Mouse (Mus musculus) neural tube, embryonic 12.5 days (tissue): ENCODE data around the gene Bdkrb1. TPM values are rescaled to one million over a fixed set of nuclear protein-coding genes. Genes with fewer than 3 reads are reported as not detected.

Experiments
- ATAC-seq: fragments of 200-750 bp; cut with Nextera tagmentation; 2 replicates; pipeline ENCODE4 v1.8.0; 2017; ENCODE audit warnings: low read depth, mild to moderate bottlenecking, moderate TSS enrichment, moderate library complexity; ENCODE audit not compliant: low FRiP score
- H3K27ac ChIP-seq: fragments of 300-500 bp; sonication (generic); 2 replicates; pipeline ENCODE4 v1.5.1; 2016
- H3K27me3 ChIP-seq: fragments of 300-500 bp; sonication (generic); replicated peaks from 2 replicates; pipeline ENCODE4 v1.6.1; 2016; ENCODE audit warnings: mild to moderate bottlenecking
- H3K36me3 ChIP-seq: fragments of 300-500 bp; sonication (generic); 2 replicates; pipeline ENCODE4 v1.6.1; 2016; ENCODE audit warnings: mild to moderate bottlenecking
- H3K4me1 ChIP-seq: fragments of 300-500 bp; sonication (generic); 2 replicates; pipeline ENCODE4 v1.6.1; 2016
- H3K4me2 ChIP-seq: fragments of 300-500 bp; sonication (generic); replicated peaks from 2 replicates; pipeline ENCODE4 v1.6.1; 2016; ENCODE audit warnings: mild to moderate bottlenecking
- H3K4me3 ChIP-seq: fragments of 300-500 bp; sonication (generic); 2 replicates; pipeline ENCODE4 v1.5.1; 2016
- H3K9ac ChIP-seq: fragments of 300-500 bp; sonication (generic); 2 replicates; pipeline ENCODE4 v1.6.1; 2016; ENCODE audit warnings: mild to moderate bottlenecking
- H3K9me3 ChIP-seq: fragments of 300-500 bp; sonication (generic); 2 replicates; pipeline ENCODE4 v1.6.1; 2016; ENCODE audit warnings: mild to moderate bottlenecking
- WGBS: fragments of 180-500 bp; shearing (Covaris S2); methylation state at CpG from one replicate; pipeline ENCODE4 v1.1.7; 2016; 5-methylcytosine and 5-hydroxymethylcytosine counted together
- polyA plus RNA-seq: library from polyadenylated mRNA; unstranded; fragments of >200 nt; fragmentation: Nextera tagmentation; extraction: Ambion mirVana; gene quantifications from 2 replicates; pipeline ENCODE4 v1.2.1, GENCODE M21; 2016

Bdkrb1 gene
- polyA plus RNA-seq, 1 experiment from 2014 or later = not detected

DNA sequence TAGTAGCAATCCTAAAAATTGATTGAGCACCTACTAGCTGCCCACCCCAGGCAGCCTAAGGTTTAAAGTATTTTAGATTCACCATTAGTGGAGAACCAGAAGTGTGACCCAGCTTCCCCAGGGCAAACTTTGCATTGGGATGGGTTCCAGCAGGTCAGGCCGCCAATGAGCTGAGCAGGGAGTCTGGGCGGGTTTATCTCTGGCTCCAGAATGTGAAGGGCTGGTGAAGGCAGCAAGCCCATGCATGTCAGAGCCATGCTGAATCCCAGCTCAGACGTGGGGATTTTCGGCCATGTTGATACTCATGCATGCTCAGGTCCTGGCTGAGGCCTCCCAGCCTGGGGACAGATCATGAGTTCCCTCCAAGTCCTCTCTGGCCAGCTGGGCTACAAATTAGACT, 28.5 kb upstream of the Bdkrb1 start:
- no peak overlapping the region for H3K9ac ChIP-seq
- H3K4me3 ChIP-seq = no peak overlapping the region
- H3K4me1 ChIP-seq = no peaks in the 10 kb centered on the region
- no peak overlapping the region for H3K4me2 ChIP-seq
- no peaks in the 10 kb centered on the region for H3K9me3 ChIP-seq
- 91% methylated on average over 4 of the region's 4 CpGs for WGBS
- ATAC-seq = no peak
- no peaks in the 10 kb centered on the region for H3K27me3 ChIP-seq
- no peak overlapping the region for H3K27ac ChIP-seq
- H3K36me3 ChIP-seq = no peaks in the 10 kb centered on the region

- Histone ChIP-seq H3K4me1 (peaks cover 11% of the 10 kb centered on the region; the same call in 1 of the 2 replicates), H3K27ac (no peak overlapping the region), H3K4me3 (no peak overlapping the region), H3K9ac (no peak overlapping the region), H3K27me3 (no peaks in the 10 kb centered on the region), H3K4me2 (no peak overlapping the region), H3K9me3 (no peaks in the 10 kb centered on the region), H3K36me3 (no peaks in the 10 kb centered on the region)
- no peak for ATAC-seq
- WGBS = 84% methylated on average over 17 of the region's 17 CpGs
These were observed 22.4 kb upstream of the Bdkrb1 start for GRCm38 (mm10) chr12:105580490-105580889.

DNA sequence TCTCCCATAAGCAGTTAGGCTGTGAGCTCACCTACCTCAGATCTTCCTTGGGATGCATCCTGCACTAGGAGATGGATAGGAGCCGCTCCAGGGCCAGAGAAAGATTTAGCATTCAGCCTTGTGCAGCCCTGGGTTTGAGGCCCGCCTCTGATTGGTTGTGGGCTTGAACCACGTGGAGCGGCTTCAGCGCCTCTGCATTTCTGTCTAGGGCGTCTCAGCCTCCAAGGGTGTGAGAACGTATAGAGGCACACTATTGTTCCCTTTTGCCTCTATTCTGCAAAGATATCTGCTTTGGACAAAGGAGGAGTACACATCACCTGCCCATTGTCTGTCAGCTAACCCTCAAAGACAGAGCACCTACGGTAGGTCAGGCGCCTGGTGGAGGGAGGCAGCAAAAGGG, 20.4 kb upstream of the Bdkrb1 start:
- H3K9ac ChIP-seq = no peak overlapping the region
- H3K27ac ChIP-seq = no peak overlapping the region
- no peak overlapping the region for H3K4me2 ChIP-seq
- peaks cover 11% of the 10 kb centered on the region; the same call in 1 of the 2 replicates for H3K4me1 ChIP-seq
- 65% methylated on average over 9 of the region's 9 CpGs for WGBS
- H3K36me3 ChIP-seq = no peaks in the 10 kb centered on the region
- H3K27me3 ChIP-seq = no peaks in the 10 kb centered on the region
- ATAC-seq = no peak
- H3K4me3 ChIP-seq = no peak overlapping the region
- H3K9me3 ChIP-seq = no peaks in the 10 kb centered on the region

DNA sequence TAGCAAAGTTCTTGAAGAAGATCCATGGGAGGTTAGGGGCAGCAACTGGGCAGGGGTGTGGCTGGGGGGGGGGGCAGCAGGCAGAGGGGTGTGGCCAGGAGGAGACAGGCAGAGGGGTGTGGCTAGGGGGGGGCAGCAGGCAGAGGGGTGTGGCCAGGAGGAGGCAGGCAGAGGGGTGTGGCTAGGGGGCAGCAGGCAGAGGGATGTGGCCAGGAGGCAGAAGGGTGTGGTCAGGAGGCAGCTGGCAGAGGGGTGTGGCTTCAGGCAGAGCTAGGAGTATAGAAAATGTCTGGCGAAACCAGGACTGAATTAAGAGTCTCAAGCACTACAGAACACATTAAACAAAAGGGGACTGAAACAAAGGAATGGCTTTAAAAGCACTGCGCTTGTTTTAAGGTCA, 19.4 kb upstream of the Bdkrb1 start:
- H3K36me3 ChIP-seq = no peaks in the 10 kb centered on the region
- peak; percentile 62; the same call in 1 of the 2 replicates for ATAC-seq
- H3K4me2 ChIP-seq = no peak overlapping the region
- H3K27ac ChIP-seq = no peak overlapping the region
- H3K9ac ChIP-seq = no peak overlapping the region
- no peaks in the 10 kb centered on the region for H3K9me3 ChIP-seq
- no peak overlapping the region for H3K4me3 ChIP-seq
- peaks cover 11% of the 10 kb centered on the region; the same call in 1 of the 2 replicates for H3K4me1 ChIP-seq
- H3K27me3 ChIP-seq = no peaks in the 10 kb centered on the region
- WGBS = 20% methylated on average over 2 of the region's 2 CpGs

GRCm38 (mm10) chr12:105584851-105585250, 18.0 kb upstream of the Bdkrb1 start:
- WGBS = 18% methylated on average over 12 of the region's 12 CpGs
- Histone ChIP-seq H3K27ac (no peak overlapping the region), H3K9ac (no peak overlapping the region), H3K36me3 (no peaks in the 10 kb centered on the region), H3K4me3 (no peak overlapping the region), H3K9me3 (no peaks in the 10 kb centered on the region), H3K27me3 (no peaks in the 10 kb centered on the region), H3K4me2 (no peak overlapping the region), H3K4me1 (peaks cover 11% of the 10 kb centered on the region; the same call in 1 of the 2 replicates)
- peak; percentile 58; the same call in 1 of the 2 replicates for ATAC-seq

- WGBS = 85% methylated on average over 8 of the region's 8 CpGs
- no peaks in the 10 kb centered on the region for H3K36me3 ChIP-seq
- H3K4me1 ChIP-seq = peaks cover 11% of the 10 kb centered on the region; the same call in 1 of the 2 replicates
- H3K4me2 ChIP-seq = no peak overlapping the region
- no peaks in the 10 kb centered on the region for H3K9me3 ChIP-seq
- no peak overlapping the region for H3K9ac ChIP-seq
- H3K27ac ChIP-seq = no peak overlapping the region
- no peaks in the 10 kb centered on the region for H3K27me3 ChIP-seq
- H3K4me3 ChIP-seq = no peak overlapping the region
- no peak for ATAC-seq
These were observed 15.4 kb upstream of the Bdkrb1 start for GRCm38 (mm10) chr12:105587526-105587925.

DNA sequence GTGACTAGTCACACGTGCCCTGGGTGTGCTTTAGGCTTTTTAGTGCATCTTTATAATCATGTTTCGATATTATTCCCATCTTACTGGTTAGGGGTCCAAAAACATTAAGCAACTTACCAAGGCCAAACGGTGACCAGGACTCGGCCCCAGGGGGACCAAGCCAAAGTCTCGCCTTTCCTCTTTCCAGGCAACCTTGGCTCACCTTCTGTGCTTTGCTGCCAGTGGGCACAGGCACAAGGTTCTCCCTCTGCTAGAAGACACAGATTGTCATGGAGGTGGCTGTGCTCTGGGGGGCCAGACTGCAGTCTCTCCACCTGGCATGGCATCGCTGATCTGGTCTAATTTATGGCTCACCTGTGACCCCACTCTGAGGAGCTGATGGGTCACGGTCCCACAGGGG, 12.1 kb upstream of the Bdkrb1 start:
- no peak for ATAC-seq
- Histone ChIP-seq H3K4me3 (no peak overlapping the region), H3K9ac (no peak overlapping the region), H3K4me2 (no peak overlapping the region), H3K4me1 (no peaks in the 10 kb centered on the region), H3K36me3 (no peaks in the 10 kb centered on the region), H3K9me3 (no peaks in the 10 kb centered on the region), H3K27me3 (no peaks in the 10 kb centered on the region), H3K27ac (no peak overlapping the region)
- 81% methylated on average over 7 of the region's 7 CpGs for WGBS

DNA sequence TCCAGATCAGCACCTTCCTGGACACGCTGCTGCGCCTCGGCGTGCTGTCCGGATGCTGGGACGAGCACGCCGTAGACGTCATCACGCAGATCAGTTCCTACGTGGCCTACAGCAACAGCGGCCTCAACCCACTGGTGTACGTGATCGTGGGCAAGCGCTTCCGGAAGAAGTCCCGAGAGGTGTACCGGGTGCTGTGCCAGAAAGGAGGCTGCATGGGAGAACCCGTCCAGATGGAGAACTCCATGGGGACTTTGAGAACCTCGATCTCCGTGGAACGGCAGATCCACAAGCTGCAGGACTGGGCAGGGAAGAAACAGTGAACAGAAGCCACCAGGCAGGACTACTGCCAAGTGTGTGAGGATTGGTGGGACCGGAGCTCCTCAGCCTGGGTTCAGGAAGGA, 10.5 kb upstream of the Bdkrb1 start:
- H3K9me3 ChIP-seq = no peaks in the 10 kb centered on the region
- no peak overlapping the region for H3K9ac ChIP-seq
- no peak overlapping the region for H3K27ac ChIP-seq
- no peak overlapping the region for H3K4me2 ChIP-seq
- no peaks in the 10 kb centered on the region for H3K36me3 ChIP-seq
- ATAC-seq = no peak
- H3K4me1 ChIP-seq = no peaks in the 10 kb centered on the region
- 97% methylated on average over 23 of the region's 23 CpGs for WGBS
- no peak overlapping the region for H3K4me3 ChIP-seq
- H3K27me3 ChIP-seq = no peaks in the 10 kb centered on the region

DNA sequence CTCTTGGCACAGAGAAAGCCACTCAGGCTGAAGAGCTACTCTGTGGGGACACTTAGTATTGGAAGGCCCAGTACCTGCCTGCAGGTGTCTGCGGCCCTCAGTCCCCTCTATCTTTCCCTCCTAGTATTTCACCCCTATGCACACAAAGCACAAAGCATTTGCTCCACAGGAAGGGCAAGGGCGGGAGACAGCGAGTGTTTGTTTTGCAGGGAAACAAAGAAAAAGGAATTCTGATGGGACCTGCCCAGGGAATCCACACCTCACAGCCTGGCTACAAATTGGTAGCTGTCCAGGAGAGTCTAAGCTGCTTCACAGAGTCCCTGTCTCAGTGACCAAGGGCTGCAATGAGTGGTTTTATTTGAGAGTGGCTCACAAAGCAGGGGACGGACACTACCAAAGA, 9.4 kb upstream of the Bdkrb1 start:
- WGBS = 63% methylated on average over 4 of the region's 4 CpGs
- no peak for ATAC-seq
- H3K27me3 ChIP-seq = no peaks in the 10 kb centered on the region
- no peaks in the 10 kb centered on the region for H3K9me3 ChIP-seq
- H3K4me2 ChIP-seq = no peak overlapping the region
- H3K9ac ChIP-seq = no peak overlapping the region
- no peaks in the 10 kb centered on the region for H3K36me3 ChIP-seq
- no peak overlapping the region for H3K4me3 ChIP-seq
- no peaks in the 10 kb centered on the region for H3K4me1 ChIP-seq
- no peak overlapping the region for H3K27ac ChIP-seq

GRCm38 (mm10) chr12:105597135-105597534, 5.8 kb upstream of the Bdkrb1 start:
- 87% methylated on average over 8 of the region's 8 CpGs for WGBS
- Histone ChIP-seq H3K4me2 (no peak overlapping the region), H3K9me3 (no peaks in the 10 kb centered on the region), H3K27ac (no peak overlapping the region), H3K27me3 (no peaks in the 10 kb centered on the region), H3K4me1 (peaks cover 17% of the 10 kb centered on the region; the same call in 1 of the 2 replicates), H3K4me3 (no peak overlapping the region), H3K36me3 (no peaks in the 10 kb centered on the region), H3K9ac (no peak overlapping the region)
- ATAC-seq = no peak

DNA sequence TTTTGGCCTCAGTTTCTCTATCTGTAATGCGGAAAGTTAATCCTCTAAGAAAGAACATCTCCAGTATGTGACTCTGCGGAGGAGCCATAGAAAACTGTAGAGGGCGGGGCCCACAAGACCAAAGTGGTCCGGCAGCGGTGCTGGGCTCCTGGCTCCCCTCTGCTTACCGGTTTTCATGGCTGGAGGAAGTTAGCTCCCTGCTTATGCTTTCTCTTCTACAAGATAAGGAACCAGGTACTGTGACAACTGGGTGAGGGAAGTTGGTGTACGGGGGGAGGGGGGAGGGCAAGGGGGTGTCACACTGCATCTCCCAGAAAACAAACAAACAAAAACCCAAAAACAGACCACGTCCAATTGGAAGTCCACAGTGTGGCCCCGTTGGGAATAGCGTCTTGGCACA, 4.4 kb upstream of the Bdkrb1 start:
- no peak overlapping the region for H3K4me3 ChIP-seq
- WGBS = 86% methylated on average over 10 of the region's 10 CpGs
- H3K4me2 ChIP-seq = no peak overlapping the region
- ATAC-seq = no peak
- no peak overlapping the region for H3K9ac ChIP-seq
- peaks cover 17% of the 10 kb centered on the region; the same call in 1 of the 2 replicates for H3K4me1 ChIP-seq
- H3K27me3 ChIP-seq = no peaks in the 10 kb centered on the region
- no peak overlapping the region for H3K27ac ChIP-seq
- no peaks in the 10 kb centered on the region for H3K36me3 ChIP-seq
- no peaks in the 10 kb centered on the region for H3K9me3 ChIP-seq

DNA sequence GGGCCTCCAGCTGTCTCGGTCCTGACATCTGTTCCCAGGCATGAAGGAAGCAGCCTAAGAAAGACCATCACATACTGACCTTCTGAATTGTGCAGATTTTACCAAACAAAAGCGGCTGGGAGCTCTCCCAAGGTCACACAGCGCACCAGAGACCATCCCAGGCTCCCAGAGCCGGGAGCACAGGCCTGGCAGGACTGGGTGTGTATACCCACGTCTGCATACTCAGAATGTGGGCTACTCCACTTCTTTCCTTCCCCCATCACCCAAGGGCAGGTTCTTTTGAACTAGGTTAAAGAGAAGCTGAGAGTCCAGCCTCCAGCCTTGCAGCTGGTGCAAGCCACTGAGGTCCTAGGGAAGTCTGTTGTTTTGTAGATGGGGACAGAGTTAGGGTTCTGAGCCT, 3.8 kb upstream of the Bdkrb1 start:
- H3K4me3 ChIP-seq = no peak overlapping the region
- no peaks in the 10 kb centered on the region for H3K9me3 ChIP-seq
- 52% methylated on average over 5 of the region's 5 CpGs for WGBS
- peaks cover 17% of the 10 kb centered on the region; the same call in 1 of the 2 replicates for H3K4me1 ChIP-seq
- no peaks in the 10 kb centered on the region for H3K27me3 ChIP-seq
- H3K27ac ChIP-seq = no peak overlapping the region
- no peaks in the 10 kb centered on the region for H3K36me3 ChIP-seq
- H3K4me2 ChIP-seq = no peak overlapping the region
- no peak for ATAC-seq
- no peak overlapping the region for H3K9ac ChIP-seq

- Histone ChIP-seq H3K9ac (no peak overlapping the region), H3K9me3 (no peaks in the 10 kb centered on the region), H3K4me3 (no peak overlapping the region), H3K4me1 (peaks cover 17% of the 10 kb centered on the region; the same call in 1 of the 2 replicates), H3K27me3 (no peaks in the 10 kb centered on the region), H3K36me3 (no peaks in the 10 kb centered on the region), H3K27ac (no peak overlapping the region), H3K4me2 (no peak overlapping the region)
- WGBS = 70% methylated on average over 6 of the region's 6 CpGs
- ATAC-seq = no peak
These were observed 1.3 kb upstream of the Bdkrb1 start for GRCm38 (mm10) chr12:105601586-105601985.
